Mouse (Mus musculus): ENCODE results near the gene Rrp1b.
A peak's percentile ranks its signal among the peaks of the same experiment; 100 is the strongest.
"Not testable (repeated sequence)": the region's sequence is repeated elsewhere in the genome, so short reads cannot be mapped to it uniquely, and the experiment has no call there.

The Rrp1b gene

DNA sequence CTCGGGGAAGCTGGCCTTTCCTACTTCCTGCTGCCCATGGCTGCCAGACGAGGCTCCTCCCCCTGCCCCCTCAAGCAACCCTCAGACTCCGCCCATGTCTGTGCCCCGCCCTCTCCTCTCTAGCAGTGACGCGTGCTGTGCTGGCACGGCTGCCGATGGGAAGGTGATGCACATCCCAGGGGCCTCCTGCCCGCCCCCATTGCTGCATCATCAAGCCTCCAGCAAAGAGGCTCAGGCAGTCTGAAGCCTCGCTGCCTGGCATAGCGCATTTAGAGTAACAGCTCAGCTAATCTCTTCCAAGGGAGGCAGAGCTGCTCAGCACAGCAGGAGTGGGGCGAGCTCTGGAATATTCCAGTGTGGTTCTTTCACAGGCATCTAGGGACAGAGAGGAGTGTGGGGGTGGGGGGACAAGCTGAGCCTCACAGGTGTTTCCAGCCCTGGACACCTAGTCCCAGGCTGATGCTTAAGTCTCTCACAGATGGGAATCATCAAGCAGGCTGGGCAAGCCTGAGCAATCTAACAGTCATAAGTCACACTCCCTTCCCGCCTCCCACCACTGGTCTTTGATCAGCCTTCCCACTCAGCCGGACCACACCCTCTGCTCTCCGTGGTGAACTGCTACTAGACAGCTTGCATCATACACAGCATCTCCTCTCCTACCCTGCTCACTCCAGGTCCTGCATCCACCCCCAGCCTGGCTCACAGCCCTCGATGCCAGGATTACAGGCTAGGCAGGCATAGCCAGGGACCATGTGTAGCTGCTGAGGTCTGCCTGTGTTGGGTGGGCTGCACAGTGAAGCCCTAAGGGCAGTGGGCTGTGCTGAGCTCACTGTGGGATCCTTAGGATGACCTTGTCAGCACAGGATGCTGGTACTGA lies 55.7 kb downstream of the Rrp1b start:
- peak; percentile 92 for DNase-seq

DNA sequence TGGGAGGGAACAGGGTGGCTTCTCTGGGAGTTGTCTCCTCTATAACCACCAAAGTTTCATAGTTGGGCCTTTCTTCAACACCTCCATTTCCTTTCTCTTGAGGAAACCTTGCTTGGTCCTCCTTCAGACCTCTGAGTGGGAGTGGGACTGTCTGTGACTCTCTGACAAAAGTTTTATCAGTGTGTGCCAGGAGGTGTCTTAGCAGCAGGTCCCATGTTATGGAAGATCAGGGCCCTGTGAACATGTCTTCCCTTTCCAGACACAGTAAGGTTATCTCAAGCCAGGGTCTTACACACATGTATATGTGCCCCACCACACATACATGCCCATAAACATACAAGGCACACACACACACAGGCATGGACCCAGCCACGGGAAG lies 56.3 kb downstream of the Rrp1b start:
- DNase-seq = no peak

DNA sequence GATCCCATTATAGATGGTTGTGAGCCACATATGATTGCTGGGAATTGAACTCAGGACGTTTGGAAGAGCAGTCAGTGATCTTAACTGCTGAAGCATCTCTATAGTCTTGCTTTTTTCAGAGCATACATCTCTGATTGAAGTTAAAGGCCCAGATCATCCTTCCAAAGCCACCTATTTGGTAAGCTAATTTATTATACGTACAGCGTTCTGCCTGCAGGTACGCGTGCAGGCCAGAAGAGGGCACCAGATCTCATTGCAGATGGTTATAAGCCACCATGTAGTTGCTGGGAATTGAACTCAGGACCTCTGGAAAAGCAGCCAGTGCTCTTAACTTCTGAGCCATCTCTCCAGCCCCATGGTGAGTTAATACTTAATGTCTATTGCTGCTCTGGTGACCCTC lies 57.0 kb downstream of the Rrp1b start:
- DNase-seq = no peak

DNA sequence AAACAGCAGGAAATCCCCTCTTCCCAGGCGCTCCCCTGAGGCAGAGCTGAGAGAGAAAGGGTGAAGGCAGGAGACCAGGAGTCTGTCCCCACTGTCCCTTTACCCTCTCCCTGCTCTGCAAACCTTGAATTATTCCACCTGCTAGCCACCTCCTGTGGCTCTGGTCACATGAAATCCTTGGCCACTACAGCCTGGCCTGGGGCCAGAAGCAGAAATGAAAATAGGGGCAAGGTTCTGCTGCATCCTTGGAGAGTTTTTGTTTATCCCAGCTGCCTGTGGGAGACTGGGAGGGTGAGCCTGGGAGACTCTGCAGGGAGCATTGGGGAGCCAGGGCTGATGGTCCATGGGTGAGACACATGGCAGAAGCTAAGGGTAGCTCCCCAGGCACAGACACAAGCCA lies 61.8 kb downstream of the Rrp1b start:
- no peak for DNase-seq

DNA sequence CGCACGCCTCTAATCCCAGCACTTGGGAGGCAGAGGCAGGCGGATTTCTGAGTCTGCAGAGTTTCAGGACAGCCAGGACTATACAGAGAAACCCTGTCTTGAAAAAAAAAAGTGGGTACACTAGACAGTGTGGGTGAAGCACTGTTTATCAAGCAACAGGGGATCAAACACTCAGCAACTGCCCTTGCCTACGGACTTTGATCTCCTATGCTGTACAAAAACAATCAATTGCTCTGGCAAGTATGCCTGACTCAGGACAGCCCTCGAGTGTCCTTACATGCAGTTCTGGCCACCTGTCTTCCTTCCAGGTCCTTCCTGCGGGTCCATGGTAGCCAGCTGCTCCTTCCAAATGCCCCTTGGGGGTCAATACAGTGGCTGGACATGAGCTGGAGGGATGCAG lies 63.0 kb downstream of the Rrp1b start:
- not testable (repeated sequence) for DNase-seq

DNA sequence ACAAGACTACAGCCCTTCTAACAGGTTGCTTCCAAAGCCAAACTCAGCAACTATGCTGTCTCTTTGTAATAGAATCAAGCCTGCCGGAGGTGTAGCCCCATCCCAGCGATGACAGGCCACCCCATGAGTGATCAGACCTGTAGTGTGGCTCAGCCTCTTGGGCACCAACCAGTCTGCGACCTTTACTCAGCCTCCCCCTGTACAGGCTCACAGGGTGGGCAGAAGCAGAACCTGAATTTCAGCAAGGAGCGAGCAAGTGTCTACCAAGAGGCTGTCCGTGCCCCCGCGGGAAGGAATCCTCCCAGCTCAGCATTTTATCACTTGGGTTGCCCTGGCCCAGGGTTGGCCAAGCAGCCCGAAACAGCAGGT lies 63.7 kb downstream of the Rrp1b start:
- DNase-seq = no peak

DNA sequence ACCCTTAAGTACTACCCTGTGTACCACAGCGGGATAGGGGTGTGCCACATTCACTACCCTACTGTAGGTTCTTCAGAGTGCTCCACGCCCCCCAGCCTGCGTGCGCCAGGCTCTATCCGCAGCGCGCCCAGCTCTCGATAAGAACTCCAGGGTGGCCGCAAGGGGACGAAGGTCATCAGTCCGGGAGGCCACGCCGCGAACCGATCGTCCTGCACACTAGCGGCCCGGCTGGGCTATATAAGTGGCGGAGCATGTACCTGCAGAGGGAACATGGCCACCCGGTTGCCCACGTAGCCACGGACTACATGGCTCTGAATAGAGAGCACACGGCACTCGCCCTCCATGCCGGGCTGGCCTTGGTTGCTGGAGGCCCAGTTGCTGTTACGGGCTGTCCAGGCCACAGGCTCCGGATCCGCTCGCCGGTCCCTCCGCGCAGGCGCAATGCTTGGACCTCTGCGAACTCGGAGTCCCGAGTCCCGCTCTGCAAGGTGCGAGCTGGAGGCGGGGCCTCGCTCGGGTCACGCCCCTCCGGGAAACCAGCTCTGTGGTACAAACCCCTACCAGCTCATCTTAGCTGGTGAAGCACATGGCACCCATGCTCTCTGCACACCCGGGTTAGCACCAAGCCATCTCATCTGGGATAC lies 64.2 kb downstream of the Rrp1b start:
- DNase-seq = peak; percentile 75

DNA sequence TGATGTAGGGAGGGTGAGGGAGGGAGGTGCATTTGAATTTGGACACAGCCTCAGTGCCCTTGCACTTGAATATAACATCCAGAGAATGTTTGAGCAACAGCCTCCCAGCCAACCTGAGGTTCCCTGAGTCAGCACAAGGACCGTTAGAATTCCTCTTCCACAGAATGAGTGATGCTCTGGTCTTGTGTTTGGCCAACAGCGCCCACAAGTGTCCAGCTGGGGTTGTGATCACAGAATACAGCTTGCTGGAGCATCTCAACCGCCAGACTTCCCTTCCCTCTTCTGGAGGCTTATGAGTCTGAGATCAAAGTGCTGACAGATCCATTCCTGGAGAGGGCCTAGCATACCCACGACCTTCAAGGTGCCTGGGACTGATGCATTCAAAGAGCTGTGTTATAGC lies 67.2 kb downstream of the Rrp1b start:
- no peak for DNase-seq

DNA sequence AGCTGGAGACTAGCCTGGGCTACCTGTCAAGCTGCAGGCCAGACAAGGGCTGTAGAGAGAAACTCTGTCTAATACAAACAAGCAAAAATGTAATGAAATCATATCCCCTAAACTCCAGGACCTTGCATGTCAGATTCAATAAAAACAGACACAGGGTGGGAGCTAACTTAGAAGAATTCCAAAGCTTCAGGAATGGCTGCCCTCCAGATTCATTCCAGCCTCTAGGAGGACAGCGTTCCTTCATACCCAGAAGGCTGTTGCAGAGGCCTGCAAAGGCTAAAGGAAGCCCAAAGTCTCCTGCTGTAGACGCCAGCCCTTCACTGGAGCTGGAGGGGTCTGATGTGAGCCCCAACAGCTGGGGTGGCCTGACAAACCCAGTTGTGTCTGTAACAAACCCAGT lies 70.5 kb downstream of the Rrp1b start:
- no peak for DNase-seq

DNA sequence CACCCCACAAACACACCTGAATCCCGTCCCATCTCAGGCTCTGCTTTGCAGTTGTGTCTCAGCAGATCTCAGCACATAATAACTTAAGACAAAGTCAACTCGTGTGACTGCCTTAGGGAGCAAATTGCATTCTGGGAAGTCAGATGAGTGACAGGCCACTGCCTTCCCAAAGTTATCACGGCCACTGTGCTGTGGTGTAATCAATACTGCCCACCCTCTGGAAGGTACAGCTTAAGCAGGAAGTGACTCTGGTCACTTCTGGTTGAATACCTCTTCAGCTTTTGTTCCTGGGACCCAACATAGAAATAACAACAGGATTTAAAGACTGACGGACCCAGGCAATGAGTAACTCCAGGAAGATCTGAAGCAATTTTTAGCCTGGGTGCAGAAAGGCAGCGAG lies 72.0 kb downstream of the Rrp1b start:
- DNase-seq = no peak

DNA sequence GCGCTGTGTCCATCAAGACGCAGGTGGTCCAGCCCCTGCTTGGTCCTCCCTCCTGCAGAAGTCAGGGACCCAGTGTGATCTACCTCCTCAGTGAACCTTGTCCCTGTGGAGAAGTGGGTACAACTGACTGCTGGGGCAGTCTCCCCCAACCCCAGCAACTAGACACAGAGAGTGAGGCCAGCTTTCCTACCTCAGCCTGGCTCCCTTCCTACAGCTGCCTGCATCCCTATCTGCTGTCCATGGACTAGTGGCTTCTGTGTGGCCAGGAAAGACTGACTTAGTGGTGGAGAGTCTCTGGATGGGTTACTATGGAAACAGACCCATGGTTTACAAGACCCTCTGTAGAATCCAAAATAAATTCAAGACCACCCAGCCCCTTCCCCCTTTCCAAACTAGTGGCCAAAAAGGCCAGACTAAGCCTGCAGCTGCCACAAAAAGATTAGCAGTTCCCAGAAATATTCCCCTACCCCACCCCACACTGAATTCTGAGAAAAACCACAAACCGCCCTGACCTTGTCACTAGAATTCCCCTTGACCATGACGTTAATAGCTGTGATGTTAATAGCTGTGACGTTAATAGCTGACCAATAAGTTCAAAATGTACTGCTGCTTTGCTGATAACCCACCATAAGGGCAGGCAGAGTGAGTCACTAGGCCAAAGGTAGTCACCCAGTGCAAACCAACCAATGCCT lies 72.6 kb downstream of the Rrp1b start:
- DNase-seq = not testable (repeated sequence)

DNA sequence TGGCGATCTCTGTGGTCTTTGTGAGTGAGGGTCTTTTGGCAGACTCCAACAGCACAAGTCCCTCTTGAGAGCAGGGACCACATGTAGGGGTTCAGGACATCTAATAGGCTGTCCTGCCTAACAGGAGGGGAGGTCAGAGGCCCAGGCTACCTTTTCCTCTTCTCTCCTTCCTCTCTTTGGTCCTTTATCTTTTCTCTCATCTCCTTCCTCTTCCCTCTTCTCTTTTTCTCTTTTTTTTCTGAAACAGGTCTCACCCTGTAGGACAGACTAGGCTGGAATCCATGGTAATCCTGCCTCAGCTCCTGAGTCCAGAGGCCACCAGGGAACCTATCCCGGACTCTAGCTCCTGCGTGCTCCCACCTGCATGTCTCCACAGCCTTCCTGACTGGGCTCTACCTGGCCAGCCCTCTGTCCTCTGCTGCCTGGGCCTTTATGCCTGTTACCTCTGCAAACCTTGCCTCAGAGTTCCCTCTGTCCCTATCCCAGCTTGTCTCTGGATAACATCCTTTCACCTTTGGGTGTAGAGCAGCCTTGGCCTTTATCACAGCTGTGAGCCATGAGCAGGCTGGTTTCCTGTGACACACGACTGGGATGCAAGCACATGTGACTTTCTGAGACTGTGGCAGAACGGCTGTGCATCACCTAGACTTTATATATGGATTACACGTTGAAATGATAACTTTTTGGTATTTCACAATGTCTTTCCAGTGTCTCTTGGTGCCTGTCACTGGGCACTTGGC lies 73.5 kb downstream of the Rrp1b start:
- DNase-seq = no peak

DNA sequence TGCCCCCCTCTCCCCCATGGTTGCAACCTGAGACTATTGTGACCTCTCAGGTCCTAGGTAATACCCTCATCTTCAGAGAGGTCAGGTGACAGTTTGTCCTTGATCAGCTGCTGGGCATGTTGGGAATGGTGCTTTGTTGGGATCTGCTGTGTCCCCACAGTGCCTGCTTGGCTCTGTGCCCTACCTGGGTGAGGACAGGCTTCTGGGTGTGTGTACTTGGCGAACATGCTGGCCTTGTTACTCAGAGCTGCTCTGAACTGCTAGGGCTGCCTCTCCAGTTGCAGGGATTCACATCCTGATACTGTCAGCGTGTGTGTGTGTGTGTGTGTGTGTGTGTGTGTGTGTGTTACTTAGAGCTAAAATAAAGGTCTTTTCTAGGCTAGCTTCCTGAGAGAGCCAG lies 74.5 kb downstream of the Rrp1b start:
- DNase-seq = peak; percentile 32

DNA sequence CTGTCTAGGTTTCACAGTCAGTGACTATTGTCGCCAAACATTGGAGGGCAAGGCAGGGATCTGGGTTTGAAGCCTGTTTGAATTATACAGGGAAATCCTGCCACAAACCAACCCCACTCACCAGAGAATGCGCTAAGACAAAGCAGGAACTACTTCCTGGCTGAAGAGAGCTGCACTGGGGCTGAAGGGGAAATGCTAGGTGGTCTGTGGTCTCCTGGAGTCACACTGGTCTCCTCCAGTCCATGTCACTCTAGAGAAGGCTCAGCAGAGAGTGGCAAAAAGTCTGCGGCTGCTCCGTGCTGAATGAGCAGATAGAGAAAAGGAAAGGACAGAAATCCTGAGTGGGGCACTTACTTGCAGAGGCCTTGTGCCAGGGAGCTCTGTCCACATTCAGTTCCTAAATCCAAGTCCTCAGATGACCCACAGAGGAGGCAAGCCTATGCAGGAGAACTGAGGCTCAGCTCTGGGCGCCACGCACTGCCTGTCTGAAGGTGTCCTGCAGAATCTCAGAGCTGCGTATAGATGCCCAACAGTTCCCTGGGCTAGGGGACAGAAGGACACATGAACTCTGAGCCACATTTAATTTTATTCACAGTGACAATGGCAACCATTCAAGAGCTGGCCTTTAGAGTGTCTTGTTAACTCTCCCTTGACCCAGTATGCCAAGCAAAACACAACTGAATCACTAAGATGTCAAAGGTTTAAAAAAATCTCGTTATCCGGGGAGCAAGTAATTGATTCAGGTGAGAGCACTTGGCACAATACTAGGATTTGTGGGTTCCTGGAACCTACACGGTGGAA lies 75.3 kb downstream of the Rrp1b start:
- DNase-seq = no peak
